Mouse (Mus musculus): ENCODE results near the gene Dohh.

GRCm38 (mm10) chr10:81434361-81435263, 50.4 kb downstream of the Dohh start:
- no peak for TF ChIP-seq CTCF (IDR thresholded peaks at IDR 0.05; ENCODE audit: control insufficient read depth, insufficient read depth, low read length)
- TF ChIP-seq POLR2A (IDR thresholded peaks at IDR 0.05; ENCODE audit: borderline replicate concordance, control insufficient read depth, low read depth, low read length) = no peak

Data from bone marrow, adult 2 months (tissue).